Mouse (Mus musculus): ENCODE data around the gene Cldn5. TPM values are rescaled to one million over a fixed set of nuclear protein-coding genes. Genes with fewer than 3 reads are reported as not detected.

The Cldn5 gene
- total RNA-seq, 2 experiments from 2014 or later = 47.8 to 59.5 TPM

GRCm38 (mm10) chr16:18781810-18782209, 5.2 kb downstream of the Cldn5 start:
- no peak for DNase-seq (ENCODE audit: low spot score in 2 of 2)

- DNase-seq (ENCODE audit: low spot score in 2 of 2) = no peak
Observed at GRCm38 (mm10) chr16:18785025-18785424, 8.4 kb downstream of the Cldn5 start.

- no peak for DNase-seq (ENCODE audit: low spot score in 2 of 2)
Observed at GRCm38 (mm10) chr16:18785485-18785884, 8.8 kb downstream of the Cldn5 start.

- no peak for DNase-seq (ENCODE audit: low spot score in 2 of 2)
Observed at GRCm38 (mm10) chr16:18786652-18787051, 10.0 kb downstream of the Cldn5 start.

GRCm38 (mm10) chr16:18788627-18789406, 12.2 kb downstream of the Cldn5 start:
- no peak for DNase-seq (ENCODE audit: low spot score in 2 of 2)

GRCm38 (mm10) chr16:18795223-18795899, 18.7 kb downstream of the Cldn5 start:
- no peak for DNase-seq (ENCODE audit: low spot score in 2 of 2)

- no peak for DNase-seq (ENCODE audit: low spot score in 2 of 2)
Observed at GRCm38 (mm10) chr16:18796645-18797044, 20.0 kb downstream of the Cldn5 start.

GRCm38 (mm10) chr16:18798151-18798550, 21.5 kb downstream of the Cldn5 start:
- no peak for DNase-seq (ENCODE audit: low spot score in 2 of 2)

- peak in 1 of 2 experiments; percentile 22 for DNase-seq (ENCODE audit: low spot score in 2 of 2)
Observed at GRCm38 (mm10) chr16:18798841-18799240, 22.2 kb downstream of the Cldn5 start.

- DNase-seq (ENCODE audit: low spot score in 2 of 2) = no peak
Observed at GRCm38 (mm10) chr16:18805746-18806145, 29.1 kb downstream of the Cldn5 start.

- no peak for DNase-seq (ENCODE audit: low spot score in 2 of 2)
Observed at GRCm38 (mm10) chr16:18809001-18809400, 32.4 kb downstream of the Cldn5 start.

- no peak for DNase-seq (ENCODE audit: low spot score in 2 of 2)
Observed at GRCm38 (mm10) chr16:18811032-18811431, 34.4 kb downstream of the Cldn5 start.

GRCm38 (mm10) chr16:18811468-18812384, 35.1 kb downstream of the Cldn5 start, which contains the start of the genes Ufd1 and Cdc45:
Ufd1 (plus strand) TSS chr16:18811779.
Cdc45 (minus strand) TSS chr16:18811987.
- peak; percentile 52 to 88 for DNase-seq (ENCODE audit: low spot score in 2 of 2)

GRCm38 (mm10) chr16:18812385-18812910, 35.8 kb downstream of the Cldn5 start:
- no peak for DNase-seq (ENCODE audit: low spot score in 2 of 2)

- DNase-seq (ENCODE audit: low spot score in 2 of 2) = no peak
Observed at GRCm38 (mm10) chr16:18822356-18822755, 45.7 kb downstream of the Cldn5 start.

- no peak for DNase-seq (ENCODE audit: low spot score in 2 of 2)
Observed at GRCm38 (mm10) chr16:18822925-18823324, 46.3 kb downstream of the Cldn5 start.

Other genes with a start within 250 kb of the Cldn5 start
- 10 to 100 TPM in 1 of 2 experiments, 1 to 10 TPM in 1; 3.9 to 10.8 TPM for gene Tbx1, start 186.2 kb upstream of the Cldn5 start, total RNA-seq (2021)
- gene Gp1bb, start 154.4 kb upstream of the Cldn5 start, total RNA-seq (2021) = under 1 TPM in 1 of 2 experiments, not detected in 1; 0.27 TPM
- gene Gm49601, start 150.4 kb upstream of the Cldn5 start, total RNA-seq (2021) = 1 to 10 TPM; 2.2 to 3.6 TPM
- gene Sept5, start 146.9 kb upstream of the Cldn5 start, total RNA-seq (2021) = 10 to 100 TPM; 11.3 to 12.9 TPM
- gene Ufd1, start 34.9 kb downstream of the Cldn5 start, total RNA-seq (2021) = 10 to 100 TPM; 55.4 to 68.1 TPM
- 10 to 100 TPM in 1 of 2 experiments, 1 to 10 TPM in 1; 9.5 to 10.5 TPM for gene Cdc45, start 35.1 kb downstream of the Cldn5 start, total RNA-seq (2021)
- 10 to 100 TPM; 14.9 to 15.9 TPM for gene 2510002D24Rik, start 59.7 kb downstream of the Cldn5 start, total RNA-seq (2021)
- 1 to 10 TPM; 4.2 TPM for gene Gm28539, start 59.7 kb downstream of the Cldn5 start, total RNA-seq (2021)
- gene Mrpl40, start 100.0 kb downstream of the Cldn5 start, total RNA-seq (2021) = 10 to 100 TPM; 45.8 to 47.6 TPM
- 10 to 100 TPM; 38.9 to 44.8 TPM for gene Hira, start 100.2 kb downstream of the Cldn5 start, total RNA-seq (2021)

All from gastrocnemius, postnatal 4 days (tissue).